Mouse (Mus musculus) myocyte (in vitro differentiated cells): ENCODE results near the gene Stx7. TPM values are rescaled to one million over a fixed set of nuclear protein-coding genes. Genes with fewer than 3 reads are reported as not detected.
A peak's percentile ranks its signal among the peaks of the same experiment; 100 is the strongest.

Experiments
- H3K27me3 ChIP-seq: one replicate; pipeline ENCODE4 v1.6.1; 2011; ENCODE audit not compliant: control insufficient read depth, insufficient read depth, insufficient read length
- H3K36me3 ChIP-seq: one replicate; pipeline ENCODE4 v1.6.1; 2011; ENCODE audit not compliant: control insufficient read depth, insufficient read depth
- H3K4me2 ChIP-seq: one replicate; pipeline ENCODE4 v1.6.1; 2011; ENCODE audit warnings: low read depth, control low read depth
- H3K4me3 ChIP-seq: one replicate; pipeline ENCODE4 v1.5.1; 2011; ENCODE audit warnings: mild to moderate bottlenecking, control low read depth, moderate library complexity
- H3K79me2 ChIP-seq: one replicate; pipeline ENCODE4 v1.6.1; 2011; ENCODE audit not compliant: control insufficient read depth, insufficient read depth
- H3ac ChIP-seq: one replicate; pipeline ENCODE4 v1.6.1; 2011; ENCODE audit not compliant: control insufficient read depth, insufficient read length
- CEBPB ChIP-seq: IDR thresholded peaks from 2 replicates; pipeline ENCODE4 v1.6.1; 2011; ENCODE audit warnings: mild to moderate bottlenecking, moderate library complexity; ENCODE audit not compliant: poor library complexity, insufficient read depth, severe bottlenecking
- E2F4 ChIP-seq: IDR thresholded peaks from one replicate; pipeline ENCODE4 v1.6.1; 2011; ENCODE audit warnings: mild to moderate bottlenecking, control low read depth, moderate library complexity; ENCODE audit not compliant: insufficient read depth
- MAX ChIP-seq: IDR thresholded peaks from one replicate; pipeline ENCODE4 v1.6.1; 2011; ENCODE audit warnings: low read depth, mild to moderate bottlenecking, control low read depth
- MYOD1 ChIP-seq, 3 experiments: IDR thresholded peaks; one replicate each; pipeline ENCODE4 v1.6.1; 2011; ENCODE audit warnings: control low read depth in 2 of 3, low read depth in 2 of 3, mild to moderate bottlenecking in 2 of 3, moderate library complexity in 1 of 3; ENCODE audit not compliant: insufficient read length in 2 of 3, control insufficient read depth in 1 of 3
- MYOG ChIP-seq, 3 experiments: IDR thresholded peaks; one replicate each; pipeline ENCODE4 v1.6.1; 2011; ENCODE audit warnings: control low read depth in 2 of 3, low read depth in 2 of 3, mild to moderate bottlenecking in 2 of 3; ENCODE audit not compliant: insufficient read length in 2 of 3, control insufficient read depth in 1 of 3, insufficient read depth in 1 of 3
- POLR2A ChIP-seq: IDR thresholded peaks from one replicate; pipeline ENCODE4 v1.6.1; 2011; ENCODE audit warnings: low read depth, mild to moderate bottlenecking, control low read depth, moderate library complexity; ENCODE audit not compliant: insufficient read length
- POLR2AphosphoS2 ChIP-seq: IDR thresholded peaks from one replicate; pipeline ENCODE4 v1.6.1; 2011; ENCODE audit warnings: low read depth, control low read depth; ENCODE audit not compliant: insufficient read length
- REST ChIP-seq: IDR thresholded peaks from one replicate; pipeline ENCODE4 v1.6.1; 2011; ENCODE audit warnings: mild to moderate bottlenecking, control low read depth, moderate library complexity; ENCODE audit not compliant: insufficient read depth, insufficient read length
- SRF ChIP-seq: IDR thresholded peaks from one replicate; pipeline ENCODE4 v1.6.1; 2011; ENCODE audit warnings: low read depth; ENCODE audit not compliant: control insufficient read depth, insufficient read length
- TCF12 ChIP-seq: IDR thresholded peaks from one replicate; pipeline ENCODE4 v1.6.1; 2011; ENCODE audit warnings: mild to moderate bottlenecking, control low read depth; ENCODE audit not compliant: poor library complexity, insufficient read depth, severe bottlenecking
- TCF3 ChIP-seq: IDR thresholded peaks from one replicate; pipeline ENCODE4 v1.6.1; 2011; ENCODE audit warnings: low read depth, control low read depth; ENCODE audit not compliant: insufficient read length
- USF1 ChIP-seq: IDR thresholded peaks from one replicate; pipeline ENCODE4 v1.6.1; 2011; ENCODE audit warnings: low read depth, mild to moderate bottlenecking, control low read depth, moderate library complexity
- polyA plus RNA-seq: library from polyadenylated mRNA; unstranded; fragments of >200 nt; fragmentation: generic; extraction: Trizol; gene quantifications from one replicate; pipeline ENCODE4 v1.2.1, GENCODE M21; 2012; ENCODE audit warnings: missing spikeins

Stx7 gene
- polyA plus RNA-seq, 1 experiment = 54.6 TPM

- Histone ChIP-seq H3K4me3 (no peak overlapping the region), H3ac (no peak overlapping the region), H3K79me2 (no peaks in the 10 kb centered on the region), H3K27me3 (peaks cover 6% of the 10 kb centered on the region), H3K4me2 (no peak overlapping the region), H3K36me3 (no peaks in the 10 kb centered on the region)
- TF ChIP-seq MYOD1 (IDR thresholded peaks at IDR 0.05; ENCODE audit: control insufficient read depth in 1 of 3, insufficient read length in 2 of 3, low read depth in 2 of 3) = no peak
- TF ChIP-seq USF1 = no peak
- no peak for TF ChIP-seq SRF
- no peak for TF ChIP-seq POLR2AphosphoS2
- no peak for TF ChIP-seq POLR2A
- no peak for TF ChIP-seq MAX
Measured at GRCm38 (mm10) chr10:24134071-24134645, 14.9 kb upstream of the Stx7 start.

- no peak overlapping the region for H3K4me3 ChIP-seq
- TF ChIP-seq TCF12 (no peak), USF1 (no peak), CEBPB (no peak)
- H3K79me2 ChIP-seq = no peaks in the 10 kb centered on the region
- no peak overlapping the region for H3K4me2 ChIP-seq
- no peaks in the 10 kb centered on the region for H3K36me3 ChIP-seq
- H3K27me3 ChIP-seq = peaks cover 16% of the 10 kb centered on the region
- no peak overlapping the region for H3ac ChIP-seq
Measured at GRCm38 (mm10) chr10:24138623-24139261, 10.4 kb upstream of the Stx7 start.

- Histone ChIP-seq H3K4me2 (no peak overlapping the region), H3ac (no peak overlapping the region), H3K27me3 (peaks cover 16% of the 10 kb centered on the region), H3K4me3 (no peak overlapping the region), H3K79me2 (no peaks in the 10 kb centered on the region), H3K36me3 (no peaks in the 10 kb centered on the region)
- no peak for TF ChIP-seq MYOG (IDR thresholded peaks at IDR 0.05; ENCODE audit: control insufficient read depth in 1 of 3, insufficient read depth in 1 of 3, insufficient read length in 2 of 3, low read depth in 2 of 3)
- no peak for TF ChIP-seq TCF3
- no peak for TF ChIP-seq TCF12
- no peak for TF ChIP-seq E2F4
- TF ChIP-seq MYOD1 (IDR thresholded peaks at IDR 0.05; ENCODE audit: control insufficient read depth in 1 of 3, insufficient read length in 2 of 3, low read depth in 2 of 3) = no peak
- TF ChIP-seq USF1 = no peak
- TF ChIP-seq SRF = no peak
- TF ChIP-seq POLR2A = no peak
- no peak for TF ChIP-seq REST
- TF ChIP-seq CEBPB = no peak
Measured at GRCm38 (mm10) chr10:24142735-24143134, 6.4 kb upstream of the Stx7 start.

GRCm38 (mm10) chr10:24150086-24150485, 984 bp downstream of the Stx7 start:
- Histone ChIP-seq H3K79me2 (peaks cover 21% of the 10 kb centered on the region), H3ac (peak overlapping the region; percentile 65), H3K4me2 (peak overlapping the region; percentile 84), H3K27me3 (no peaks in the 10 kb centered on the region), H3K4me3 (peak overlapping the region; percentile 44), H3K36me3 (peaks cover 10% of the 10 kb centered on the region)
- TF ChIP-seq TCF12 (no peak), SRF (no peak), TCF3 (no peak), USF1 (no peak), REST (no peak), E2F4 (no peak), MAX (no peak), POLR2AphosphoS2 (no peak), MYOD1 (IDR thresholded peaks at IDR 0.05; ENCODE audit: control insufficient read depth in 1 of 3, insufficient read length in 2 of 3, low read depth in 2 of 3) (no peak), CEBPB (no peak), POLR2A (no peak), MYOG (IDR thresholded peaks at IDR 0.05; ENCODE audit: control insufficient read depth in 1 of 3, insufficient read depth in 1 of 3, insufficient read length in 2 of 3, low read depth in 2 of 3) (no peak)

DNA sequence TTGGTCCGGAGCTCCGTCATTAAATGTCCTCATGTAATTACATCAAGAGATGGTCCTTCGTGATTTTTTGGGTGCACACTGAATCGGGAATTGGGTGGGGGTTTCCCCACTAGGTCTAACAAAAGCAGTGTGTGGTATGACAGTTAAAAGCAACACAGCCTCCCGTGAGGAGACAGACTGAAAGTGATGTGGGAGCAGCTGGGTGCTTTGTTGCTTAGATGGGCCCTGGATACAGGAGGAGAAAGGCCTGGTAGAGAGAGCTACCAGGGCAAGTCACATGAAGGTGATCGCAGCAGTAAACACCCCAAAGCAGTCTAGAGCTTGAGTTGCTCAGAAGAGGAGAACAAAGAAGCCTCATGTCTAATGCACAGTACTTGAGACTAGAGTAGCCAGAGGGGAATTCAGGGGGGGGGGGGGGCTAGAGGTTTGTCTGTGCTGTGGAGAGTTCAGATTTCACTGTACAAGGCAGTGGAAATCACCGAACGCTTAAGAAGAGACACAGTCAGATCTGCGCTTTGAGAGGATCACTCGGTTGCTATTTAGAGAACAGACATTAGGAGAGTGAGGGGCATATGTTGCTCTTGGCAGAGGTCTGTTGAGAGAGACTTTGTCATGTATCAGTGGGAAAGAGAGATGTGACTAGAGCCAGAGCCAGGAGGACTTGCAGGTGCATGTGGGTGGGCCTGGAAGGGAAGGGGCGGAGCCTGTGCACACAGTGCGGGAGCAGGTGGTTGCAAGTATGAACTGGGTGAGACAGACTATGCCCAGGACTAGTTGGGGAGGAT, 9.6 kb downstream of the Stx7 start:
- no peak overlapping the region for H3K4me2 ChIP-seq

More for the DNA sequence above, 9.6 kb downstream of the Stx7 start:
- H3K36me3 ChIP-seq = peaks cover 26% of the 10 kb centered on the region
- H3K4me3 ChIP-seq = no peak overlapping the region
- no peaks in the 10 kb centered on the region for H3K27me3 ChIP-seq
- H3ac ChIP-seq = no peak overlapping the region
- peaks cover 10% of the 10 kb centered on the region for H3K79me2 ChIP-seq
- TF ChIP-seq POLR2AphosphoS2 (no peak), E2F4 (no peak), POLR2A (no peak), MYOG (IDR thresholded peaks at IDR 0.05; ENCODE audit: control insufficient read depth in 1 of 3, insufficient read depth in 1 of 3, insufficient read length in 2 of 3, low read depth in 2 of 3) (no peak), REST (no peak), SRF (no peak), CEBPB (no peak), USF1 (no peak)
